Mouse (Mus musculus) left cerebral cortex, postnatal 10 days (tissue): ENCODE results near the gene Zscan21. TPM values are rescaled to one million over a fixed set of nuclear protein-coding genes. Genes with fewer than 3 reads are reported as not detected.

Experiments used
- DNase-seq, 2 experiments: peaks; one replicate each; pipeline ENCODE4 v3.0.0; 2021 to 2022; ENCODE audit warnings: low spot score in 2 of 2, mixed read lengths in 1 of 2; ENCODE audit errors: extremely low spot score in 1 of 2
- intact Hi-C: fragments of 180-260 bp; cut with DNase I; formaldehyde crosslinking; loops from one replicate; pipeline ENCODE4 v1.15.1; 2025
- microRNA-seq: library from miRNA; unstranded; fragments of <30 nt; microRNA quantifications from one replicate; pipeline ENCODE4 v1.2.0, GENCODE M21; 2022
- total RNA-seq, 2 experiments: library from RNA; stranded (reverse); gene quantifications; 2 replicates each; pipeline ENCODE4 v1.2.3; 2021

Gene Zscan21
- total RNA-seq, 2 experiments from 2014 or later, result 21.8 to 26.1 TPM

GRCm38 (mm10) chr5:138171695-138172491 lies 55.2 kb downstream of the Zscan21 start, which contains the start of the genes Ap4m1 and Mcm7:
Gene Ap4m1 (plus strand): TSS chr5:138172002.
Gene Mcm7 (minus strand): TSS chr5:138172422.
- intact Hi-C loops, result no loop called here
- DNase-seq, result peak; percentile 98

- intact Hi-C loops, result no loop called here
- DNase-seq, result no peak
Measured at GRCm38 (mm10) chr5:138173217-138173616, 56.5 kb downstream of the Zscan21 start.

Small RNA genes within 50 kb of the gene (microRNA-seq; reads per million reads assigned to microRNA genes)
- gene Mir106b (966 reads per million, percentile 76 among the genes with 10 or more reads in this experiment), gene Mir25 (109 reads per million, percentile 57 among the genes with 10 or more reads in this experiment), gene Mir93 (2,665 reads per million, percentile 86 among the genes with 10 or more reads in this experiment)

Other genes with a start within 250 kb of the Zscan21 start
- gene Pilrb2, start 245.1 kb upstream of the Zscan21 start, total RNA-seq, result not detected
- gene Cyp3a13, start 195.3 kb upstream of the Zscan21 start, total RNA-seq, result not detected
- 1 to 10 TPM; 4.5 to 6.5 TPM for gene Gjc3, start 153.8 kb upstream of the Zscan21 start, total RNA-seq
- not detected for gene Azgp1, start 135.4 kb upstream of the Zscan21 start, total RNA-seq
- not detected for gene Smok3a, start 95.6 kb upstream of the Zscan21 start, total RNA-seq
- not detected for gene Smok3b, start 95.5 kb upstream of the Zscan21 start, total RNA-seq
- not detected for gene Smok3c, start 63.7 kb upstream of the Zscan21 start, total RNA-seq
- 10 to 100 TPM; 39.2 to 39.4 TPM for gene Zkscan1, start 31.8 kb upstream of the Zscan21 start, total RNA-seq
- gene Zfp113, start 38.8 kb downstream of the Zscan21 start, total RNA-seq, result 10 to 100 TPM; 10.5 to 10.6 TPM
- 100 to 1,000 TPM; 145 to 149 TPM for gene Cops6, start 44.2 kb downstream of the Zscan21 start, total RNA-seq
- gene Ap4m1, start 55.1 kb downstream of the Zscan21 start, total RNA-seq, result 10 to 100 TPM; 26.2 to 28.1 TPM
- gene Mcm7, start 55.5 kb downstream of the Zscan21 start, total RNA-seq, result 10 to 100 TPM; 15.6 to 16.0 TPM
- 10 to 100 TPM; 28.8 to 31.3 TPM for gene Taf6, start 70.5 kb downstream of the Zscan21 start, total RNA-seq
- 10 to 100 TPM; 13.9 to 15.1 TPM for gene Cnpy4, start 70.6 kb downstream of the Zscan21 start, total RNA-seq
- gene Mblac1, start 77.4 kb downstream of the Zscan21 start, total RNA-seq, result 10 to 100 TPM; 10.3 to 11.1 TPM
- gene Nxpe5, start 109.0 kb downstream of the Zscan21 start, total RNA-seq, result under 1 TPM in 1 of 2 experiments, not detected in 1; 0.13 TPM
- gene Lamtor4, start 138.6 kb downstream of the Zscan21 start, total RNA-seq, result 10 to 100 TPM; 65.3 to 70.0 TPM
- gene BC037034, start 147.1 kb downstream of the Zscan21 start, total RNA-seq, result 10 to 100 TPM; 74.6 to 75.5 TPM
- gene Gal3st4, start 155.9 kb downstream of the Zscan21 start, total RNA-seq, result 1 to 10 TPM; 3.4 to 4.0 TPM
- gene Gm43720, start 163.1 kb downstream of the Zscan21 start, total RNA-seq, result under 1 TPM in 1 of 2 experiments, not detected in 1; 0.11 TPM
- 1 to 10 TPM; 3.8 to 4.1 TPM for gene Gpc2, start 163.1 kb downstream of the Zscan21 start, total RNA-seq
- gene Stag3, start 163.3 kb downstream of the Zscan21 start, total RNA-seq, result 1 to 10 TPM; 1.8 to 3.2 TPM
- gene Pvrig, start 225.1 kb downstream of the Zscan21 start, total RNA-seq, result not detected